Mouse (Mus musculus): Measurements from ENCODE around the gene Mgarp. TPM values are rescaled to one million over a fixed set of nuclear protein-coding genes. Genes with fewer than 3 reads are reported as not detected.
A peak's percentile ranks its signal among the peaks of the same experiment; 100 is the strongest.

Gene Mgarp
- polyA plus RNA-seq, 1 experiment: 19.9 TPM

DNA sequence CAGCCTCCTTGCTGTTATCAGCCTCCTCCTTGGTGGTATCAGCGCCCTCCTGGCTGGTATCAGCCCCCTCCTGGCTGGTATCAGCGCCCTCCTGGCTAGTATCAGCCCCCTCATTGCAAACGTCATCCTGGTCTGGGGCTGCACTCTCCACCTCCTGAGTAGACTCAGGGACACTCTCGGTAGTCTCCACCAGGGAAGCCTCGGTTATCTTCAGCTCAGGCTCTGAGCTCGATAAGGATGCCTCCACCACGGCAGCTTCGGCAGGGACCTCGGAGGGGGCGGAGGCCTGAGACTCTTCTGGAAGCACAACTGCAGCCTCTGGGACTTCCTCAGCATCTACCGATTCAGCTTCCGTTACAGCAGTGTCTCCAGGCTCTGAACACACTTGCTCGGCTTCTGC lies 7.6 kb downstream of the Mgarp start:
- Histone ChIP-seq H3K27me3 (ENCODE audit: control insufficient read depth, insufficient read depth, low read length) (no peaks in the 10 kb centered on the region), H3K27ac (ENCODE audit: control insufficient read depth, insufficient read depth, low read depth, low read length) (no peak overlapping the region; the same call in 1 of the 2 replicates), H3K4me1 (ENCODE audit: control insufficient read depth, insufficient read depth, low read length) (peaks cover 8% of the 10 kb centered on the region), H3K4me3 (ENCODE audit: control insufficient read depth, low read depth, low read length) (no peak overlapping the region), H3K36me3 (ENCODE audit: control insufficient read depth, insufficient read depth, low read length) (no peaks in the 10 kb centered on the region)
- TF ChIP-seq CTCF (IDR thresholded peaks at IDR 0.05; ENCODE audit: control insufficient read depth, insufficient read depth, insufficient replicate concordance, low read depth, low read length): no peak
- 0 out of 2 replicates have a peak, but pooled peaks have one; percentile 15 for TF ChIP-seq POLR2A (IDR thresholded peaks at IDR 0.05; ENCODE audit: control insufficient read depth, low read depth, low read length)

DNA sequence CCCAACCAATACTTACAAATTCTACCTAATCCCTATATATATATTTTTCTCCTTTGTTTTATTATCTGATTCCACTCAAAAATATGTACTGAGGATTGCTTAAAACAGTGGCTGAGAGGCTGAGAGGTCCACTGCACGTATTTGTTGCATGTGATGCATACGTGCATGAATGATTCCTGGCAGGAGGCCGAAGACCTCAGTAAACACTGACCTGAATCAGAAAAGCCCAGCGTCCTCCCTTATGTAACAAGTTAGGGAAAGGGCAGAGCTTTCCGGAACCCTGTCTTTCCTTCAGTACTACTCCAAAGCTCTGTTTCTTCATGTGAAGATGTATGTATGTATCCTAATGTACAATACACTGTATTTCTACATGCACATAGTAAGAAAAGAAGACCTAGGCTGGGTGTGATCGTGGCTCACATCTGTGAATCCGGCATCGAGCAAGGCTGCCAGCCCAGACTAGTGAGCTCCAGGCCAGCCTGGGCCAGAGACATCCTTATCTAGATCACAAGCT lies 8.6 kb downstream of the Mgarp start:
- Histone ChIP-seq H3K27me3 (ENCODE audit: control insufficient read depth, insufficient read depth, low read length) (no peaks in the 10 kb centered on the region), H3K4me3 (ENCODE audit: control insufficient read depth, low read depth, low read length) (no peak overlapping the region), H3K4me1 (ENCODE audit: control insufficient read depth, insufficient read depth, low read length) (peaks cover 8% of the 10 kb centered on the region), H3K36me3 (ENCODE audit: control insufficient read depth, insufficient read depth, low read length) (no peaks in the 10 kb centered on the region), H3K27ac (ENCODE audit: control insufficient read depth, insufficient read depth, low read depth, low read length) (no peak overlapping the region)
- TF ChIP-seq CTCF (IDR thresholded peaks at IDR 0.05; ENCODE audit: control insufficient read depth, insufficient read depth, insufficient replicate concordance, low read depth, low read length) (no peak), POLR2A (IDR thresholded peaks at IDR 0.05; ENCODE audit: control insufficient read depth, low read depth, low read length) (no peak)

DNA sequence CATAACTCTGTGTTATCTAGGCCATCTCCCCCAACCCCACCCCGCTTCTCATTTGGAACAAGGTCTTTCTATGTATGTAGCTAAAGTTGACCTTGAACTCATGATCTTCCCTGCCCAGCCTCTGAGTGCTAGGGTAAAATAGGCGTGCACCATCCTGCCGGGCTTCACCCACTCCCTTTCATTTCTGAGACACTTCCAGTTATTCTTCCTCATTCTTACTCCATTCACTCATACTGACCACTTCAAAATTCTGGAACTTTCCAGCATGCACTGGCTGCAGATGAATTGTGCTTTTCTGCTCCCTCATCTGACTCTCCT lies 9.4 kb downstream of the Mgarp start:
- no peak overlapping the region for H3K4me3 ChIP-seq (ENCODE audit: control insufficient read depth, low read depth, low read length)
- H3K36me3 ChIP-seq (ENCODE audit: control insufficient read depth, insufficient read depth, low read length): no peaks in the 10 kb centered on the region
- H3K27ac ChIP-seq (ENCODE audit: control insufficient read depth, insufficient read depth, low read depth, low read length): peak overlapping the region; percentile 8; the same call in 1 of the 2 replicates
- H3K27me3 ChIP-seq (ENCODE audit: control insufficient read depth, insufficient read depth, low read length): no peaks in the 10 kb centered on the region
- peaks cover 8% of the 10 kb centered on the region for H3K4me1 ChIP-seq (ENCODE audit: control insufficient read depth, insufficient read depth, low read length)
- TF ChIP-seq POLR2A (IDR thresholded peaks at IDR 0.05; ENCODE audit: control insufficient read depth, low read depth, low read length) (no peak), CTCF (IDR thresholded peaks at IDR 0.05; ENCODE audit: control insufficient read depth, insufficient read depth, insufficient replicate concordance, low read depth, low read length) (no peak)

DNA sequence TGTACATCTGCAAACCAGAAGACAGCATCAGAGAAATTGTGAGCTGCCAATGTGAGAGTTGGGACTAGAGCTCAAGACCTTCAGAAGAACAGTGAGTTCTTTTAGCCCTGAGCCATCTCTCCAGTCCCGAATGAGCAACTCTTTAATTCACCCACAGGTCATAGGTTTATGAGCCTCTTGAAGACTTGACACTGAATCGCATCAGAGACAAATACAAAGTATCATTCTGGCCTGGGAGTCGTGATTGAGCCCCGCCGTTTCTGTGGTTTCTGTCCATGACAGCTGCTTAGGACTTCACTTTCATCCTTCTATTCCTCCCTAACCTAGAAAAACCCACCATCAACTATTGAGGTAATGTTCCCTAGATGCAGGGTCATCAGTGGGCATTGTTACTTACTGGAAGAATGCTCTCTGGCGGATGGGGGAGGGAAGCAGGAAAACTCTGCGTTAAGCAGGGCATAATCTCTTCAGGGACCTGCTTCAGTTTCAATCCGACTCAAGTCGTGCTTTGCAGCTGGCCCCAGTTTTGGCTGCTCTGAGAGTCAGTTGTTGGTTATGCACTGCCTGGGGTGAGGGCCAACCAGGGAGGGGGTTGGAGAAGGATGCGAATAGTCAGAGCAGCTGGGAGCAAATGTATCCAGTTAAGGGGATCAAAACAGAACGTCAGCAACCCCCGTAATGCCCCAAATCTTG lies 10.0 kb downstream of the Mgarp start:
- Histone ChIP-seq H3K27me3 (ENCODE audit: control insufficient read depth, insufficient read depth, low read length) (no peaks in the 10 kb centered on the region), H3K4me3 (ENCODE audit: control insufficient read depth, low read depth, low read length) (no peak overlapping the region), H3K27ac (ENCODE audit: control insufficient read depth, insufficient read depth, low read depth, low read length) (peak overlapping the region; percentile 8; the same call in 1 of the 2 replicates), H3K4me1 (ENCODE audit: control insufficient read depth, insufficient read depth, low read length) (peaks cover 8% of the 10 kb centered on the region), H3K36me3 (ENCODE audit: control insufficient read depth, insufficient read depth, low read length) (no peaks in the 10 kb centered on the region)
- TF ChIP-seq CTCF (IDR thresholded peaks at IDR 0.05; ENCODE audit: control insufficient read depth, insufficient read depth, insufficient replicate concordance, low read depth, low read length) (no peak), POLR2A (IDR thresholded peaks at IDR 0.05; ENCODE audit: control insufficient read depth, low read depth, low read length) (no peak)

DNA sequence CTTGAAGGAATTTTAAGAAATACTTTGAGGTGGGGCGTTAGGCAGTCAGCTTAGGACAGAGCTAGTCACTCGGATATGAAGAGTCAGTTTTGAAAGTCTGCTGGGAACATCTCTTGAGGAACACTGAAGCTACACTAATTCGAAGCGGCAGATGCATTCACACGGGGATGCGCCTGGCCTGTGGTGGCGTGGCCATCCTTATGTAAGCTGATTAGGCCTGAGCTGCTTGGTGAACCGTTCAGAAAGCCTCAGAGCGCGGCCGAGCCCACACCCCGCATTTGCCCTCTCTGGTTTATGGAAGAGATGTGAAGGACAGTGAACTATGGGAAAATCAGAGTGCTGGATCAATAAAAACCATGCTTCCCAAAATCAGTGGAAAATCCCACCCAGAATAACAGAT lies 13.1 kb downstream of the Mgarp start:
- Histone ChIP-seq H3K36me3 (ENCODE audit: control insufficient read depth, insufficient read depth, low read length) (no peaks in the 10 kb centered on the region), H3K4me3 (ENCODE audit: control insufficient read depth, low read depth, low read length) (no peak overlapping the region), H3K27me3 (ENCODE audit: control insufficient read depth, insufficient read depth, low read length) (no peaks in the 10 kb centered on the region), H3K27ac (ENCODE audit: control insufficient read depth, insufficient read depth, low read depth, low read length) (no peak overlapping the region), H3K4me1 (ENCODE audit: control insufficient read depth, insufficient read depth, low read length) (peaks cover 8% of the 10 kb centered on the region)
- no peak for TF ChIP-seq POLR2A (IDR thresholded peaks at IDR 0.05; ENCODE audit: control insufficient read depth, low read depth, low read length)

DNA sequence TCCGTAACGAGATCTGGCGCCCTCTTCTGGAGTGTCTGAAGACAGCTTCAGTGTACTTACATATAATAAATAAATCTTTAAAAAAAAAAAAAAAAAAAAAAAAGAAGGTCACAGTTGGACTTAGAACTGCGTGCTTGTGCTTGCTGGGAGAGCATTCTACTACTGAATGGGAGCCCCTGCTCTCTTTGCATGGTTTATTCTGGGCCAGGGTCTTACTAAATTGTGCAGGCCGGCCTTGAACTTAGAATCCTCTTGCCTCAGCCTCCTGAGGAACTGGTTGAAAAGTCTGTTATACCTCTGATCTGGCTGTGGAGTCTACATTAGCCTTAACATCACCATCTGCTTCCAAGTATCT lies 15.9 kb downstream of the Mgarp start:
- Histone ChIP-seq H3K36me3 (ENCODE audit: control insufficient read depth, insufficient read depth, low read length) (no peaks in the 10 kb centered on the region), H3K27ac (ENCODE audit: control insufficient read depth, insufficient read depth, low read depth, low read length) (no peak overlapping the region), H3K4me1 (ENCODE audit: control insufficient read depth, insufficient read depth, low read length) (peaks cover 5% of the 10 kb centered on the region), H3K27me3 (ENCODE audit: control insufficient read depth, insufficient read depth, low read length) (no peaks in the 10 kb centered on the region), H3K4me3 (ENCODE audit: control insufficient read depth, low read depth, low read length) (no peak overlapping the region)
- TF ChIP-seq POLR2A (IDR thresholded peaks at IDR 0.05; ENCODE audit: control insufficient read depth, low read depth, low read length) (no peak), CTCF (IDR thresholded peaks at IDR 0.05; ENCODE audit: control insufficient read depth, insufficient read depth, insufficient replicate concordance, low read depth, low read length) (no peak)

DNA sequence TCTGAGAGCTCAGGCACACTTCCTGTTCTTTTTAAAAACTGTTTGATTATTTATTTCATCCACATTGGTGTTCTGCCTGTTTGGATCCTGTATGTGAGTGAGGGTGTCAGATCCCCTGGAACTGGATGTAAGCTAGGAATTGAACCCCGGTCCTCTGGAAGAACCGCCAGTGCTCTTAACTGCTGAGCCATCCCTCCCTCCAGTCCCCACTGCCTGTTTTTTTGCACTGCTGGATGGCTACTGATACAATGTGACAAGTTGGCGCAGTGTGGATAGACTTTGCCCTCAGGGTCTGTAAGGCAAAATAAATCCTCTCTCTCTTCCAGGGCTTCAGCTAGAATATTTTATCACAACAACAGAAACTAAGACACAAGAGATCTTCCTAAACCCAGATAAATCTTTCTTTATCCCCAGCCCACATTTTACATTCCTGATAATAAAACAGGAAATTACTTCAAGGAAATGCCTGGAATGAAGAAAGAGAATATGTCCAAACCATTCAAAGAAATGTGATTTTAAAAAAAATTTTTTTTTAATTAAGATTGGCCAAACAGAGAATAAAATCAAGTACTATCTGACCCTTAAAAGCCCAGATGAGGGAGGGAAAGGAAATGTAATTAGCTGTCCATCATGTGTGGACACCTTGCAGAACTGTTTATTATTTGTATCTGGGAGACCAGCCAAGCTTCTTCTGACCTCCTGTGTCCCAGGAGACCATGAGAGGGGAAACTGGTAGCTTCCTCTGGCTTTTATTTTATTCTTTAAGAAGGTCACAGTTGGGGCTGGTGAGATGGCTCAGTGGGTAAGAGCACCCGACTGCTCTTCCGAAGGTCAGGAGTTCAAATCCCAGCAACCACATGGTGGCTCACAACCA lies 16.5 kb downstream of the Mgarp start:
- no peak overlapping the region for H3K27ac ChIP-seq (ENCODE audit: control insufficient read depth, insufficient read depth, low read depth, low read length)
- no peaks in the 10 kb centered on the region for H3K27me3 ChIP-seq (ENCODE audit: control insufficient read depth, insufficient read depth, low read length)
- no peaks in the 10 kb centered on the region for H3K36me3 ChIP-seq (ENCODE audit: control insufficient read depth, insufficient read depth, low read length)
- H3K4me3 ChIP-seq (ENCODE audit: control insufficient read depth, low read depth, low read length): no peak overlapping the region
- peaks cover 5% of the 10 kb centered on the region for H3K4me1 ChIP-seq (ENCODE audit: control insufficient read depth, insufficient read depth, low read length)
- TF ChIP-seq CTCF (IDR thresholded peaks at IDR 0.05; ENCODE audit: control insufficient read depth, insufficient read depth, insufficient replicate concordance, low read depth, low read length): no peak
- no peak for TF ChIP-seq POLR2A (IDR thresholded peaks at IDR 0.05; ENCODE audit: control insufficient read depth, low read depth, low read length)

All from testis, adult 2 months (tissue).